Mouse (Mus musculus) adrenal gland, postnatal 10 days (tissue): ENCODE results near the gene Slc25a48. TPM values are rescaled to one million over a fixed set of nuclear protein-coding genes. Genes with fewer than 3 reads are reported as not detected.
A peak's percentile ranks its signal among the peaks of the same experiment; 100 is the strongest.

Experiments
- DNase-seq: peaks from one replicate; pipeline ENCODE4 v3.0.0; 2021; ENCODE audit warnings: mixed read lengths
- long read RNA-seq, 2 experiments: library from polyadenylated mRNA; stranded (forward); transcript quantifications; one replicate each; pipeline ENCODE4 v2.0.0; 2021
- total RNA-seq, 2 experiments: library from RNA; stranded (reverse); gene quantifications; 2 replicates each; pipeline ENCODE4 v1.2.3; 2021

The Slc25a48 gene
- total RNA-seq = 1 to 10 TPM; 4.1 to 4.5 TPM
- long read RNA-seq, experiment 1, partial matches to known transcripts = 0 of 7 reads
- long read RNA-seq, experiment 1, other reads (novel, unspliced or antisense) = 7 of 7 reads
- long read RNA-seq, experiment 2, partial matches to known transcripts = 0 of 1 reads
- long read RNA-seq, experiment 2, other reads (novel, unspliced or antisense) = 1 of 1 reads

GRCm38 (mm10) chr13:56438211-56439075 lies at the start of gene Slc25a48:
TSS of gene Slc25a48 (plus strand) at chr13:56438355.
- peak; percentile 85 for DNase-seq

DNA sequence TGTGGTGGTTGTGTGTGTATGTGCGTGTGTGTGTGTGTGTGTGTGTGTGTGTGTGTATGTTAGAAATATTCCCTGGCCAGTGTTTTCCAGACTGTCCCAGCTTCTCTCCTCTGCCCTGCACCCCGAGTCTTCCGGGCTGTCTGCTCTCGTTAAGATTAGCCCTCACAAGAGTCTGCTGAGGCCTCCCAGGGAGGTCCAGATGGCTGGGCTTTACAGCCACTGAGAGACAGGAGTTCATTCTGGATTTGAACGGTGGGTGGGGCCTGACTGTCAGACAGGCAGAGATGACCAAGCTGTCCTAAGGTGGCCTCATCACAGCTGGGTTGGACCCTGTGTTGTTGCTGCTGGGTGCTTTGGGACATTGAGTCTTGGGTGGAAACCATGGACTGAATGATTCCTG lies 40.6 kb upstream of the Slc25a48 start:
- DNase-seq = no peak

DNA sequence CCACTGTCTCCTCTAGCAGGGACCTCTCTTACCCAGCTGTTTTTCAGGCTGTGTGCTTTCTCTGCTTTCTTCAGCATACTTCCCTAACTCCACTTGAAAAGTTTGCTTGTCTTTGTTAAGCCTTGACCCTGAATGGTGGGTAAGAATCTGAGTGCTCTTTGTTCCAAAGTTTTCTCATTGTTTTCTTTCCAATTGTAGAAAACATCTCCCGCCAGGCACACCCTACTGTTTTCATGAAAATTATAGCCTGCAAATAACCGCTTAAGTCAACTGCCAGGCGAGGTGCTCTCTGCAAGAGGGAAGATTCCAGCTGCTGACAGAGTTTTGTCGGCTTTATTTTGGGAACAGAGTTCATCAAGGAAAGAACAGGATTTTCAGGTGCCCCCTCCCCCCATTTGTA lies 37.0 kb upstream of the Slc25a48 start:
- no peak for DNase-seq

- no peak for DNase-seq
These were observed 34.6 kb upstream of the Slc25a48 start for GRCm38 (mm10) chr13:56403381-56404086.

GRCm38 (mm10) chr13:56404511-56405140 lies 33.5 kb upstream of the Slc25a48 start:
- no peak for DNase-seq

DNA sequence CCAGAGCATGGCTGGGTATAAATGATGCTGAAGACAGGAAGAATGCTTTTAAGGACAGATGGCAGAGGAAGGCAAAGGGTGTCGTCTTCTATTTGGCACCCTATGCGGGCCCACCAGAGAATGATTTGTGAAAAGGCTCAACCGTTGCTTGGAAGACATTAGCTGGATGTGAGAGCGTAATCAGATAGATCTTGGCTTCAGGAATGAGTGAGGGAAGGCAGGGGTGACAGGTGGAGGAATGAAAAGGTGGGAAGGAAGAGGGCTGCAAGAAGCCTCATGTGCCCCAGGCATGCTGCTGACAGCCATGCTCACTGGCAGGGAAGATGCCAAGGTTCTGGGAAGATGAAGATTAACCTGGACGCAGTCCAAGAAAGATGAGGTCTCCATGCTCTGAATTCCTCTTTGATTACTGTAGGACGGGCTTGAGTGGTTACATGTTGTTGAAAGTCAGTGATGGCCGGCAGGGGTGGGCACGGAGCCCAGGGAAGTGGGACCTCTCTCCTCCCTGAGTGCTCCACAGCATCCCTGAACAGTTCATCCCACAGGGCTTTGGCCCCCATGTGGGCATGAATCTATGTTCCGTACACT lies 25.8 kb upstream of the Slc25a48 start:
- no peak for DNase-seq

- DNase-seq = no peak
These were observed 19.3 kb upstream of the Slc25a48 start for GRCm38 (mm10) chr13:56418685-56419483.

- DNase-seq = no peak
These were observed 18.6 kb upstream of the Slc25a48 start for GRCm38 (mm10) chr13:56419538-56419937.

- peak; percentile 81 for DNase-seq
These were observed 16.0 kb upstream of the Slc25a48 start for GRCm38 (mm10) chr13:56422072-56422723.

GRCm38 (mm10) chr13:56425931-56426330 lies 12.2 kb upstream of the Slc25a48 start:
- no peak for DNase-seq

GRCm38 (mm10) chr13:56426365-56426764 lies 11.8 kb upstream of the Slc25a48 start, which contains the start of gene Gm3045:
TSS of gene Gm3045 (plus strand) at chr13:56426594.
- no peak for DNase-seq

DNA sequence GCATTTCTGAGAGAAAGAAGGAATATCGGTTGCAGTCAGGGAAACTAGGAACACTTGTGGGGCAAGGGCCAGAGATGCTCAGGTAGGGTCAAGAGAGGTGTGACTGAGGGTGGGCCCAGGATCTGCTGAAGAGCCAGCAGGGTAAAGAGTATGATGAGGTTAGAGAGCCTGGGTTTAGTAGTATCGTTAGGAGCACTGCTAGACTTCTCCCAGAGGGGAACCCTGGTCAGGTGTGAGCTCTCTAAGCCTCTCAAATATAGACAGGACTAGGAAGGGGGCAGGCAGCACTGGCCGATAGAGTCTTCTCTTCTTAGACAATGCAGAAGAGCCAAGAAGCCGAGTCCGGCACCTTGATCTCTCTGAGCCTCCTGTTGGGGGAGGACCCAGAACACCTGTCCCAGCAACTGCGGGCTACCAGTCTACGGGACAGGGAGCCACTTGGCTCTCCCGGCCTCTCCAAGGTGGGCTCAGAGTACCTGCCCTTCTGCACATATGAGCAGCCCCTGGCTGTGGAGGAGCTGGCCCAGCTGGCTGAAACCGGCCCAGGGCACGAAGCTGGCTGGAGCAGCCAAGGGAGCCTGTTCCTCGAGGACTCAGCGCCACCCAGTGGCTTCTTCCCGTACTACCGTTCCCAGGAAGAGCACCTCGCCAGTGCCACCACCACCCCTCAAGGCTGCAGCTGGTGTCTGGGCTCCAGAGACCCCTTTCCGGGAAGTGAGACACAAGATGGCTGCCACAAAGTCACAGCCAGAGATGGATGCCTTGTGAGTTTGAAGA lies 9.2 kb upstream of the Slc25a48 start:
- peak; percentile 85 for DNase-seq

GRCm38 (mm10) chr13:56432496-56432895 lies 5.7 kb upstream of the Slc25a48 start:
- DNase-seq = no peak

- DNase-seq = peak; percentile 79
These were observed 4.7 kb upstream of the Slc25a48 start for GRCm38 (mm10) chr13:56433466-56433865.

- peak; percentile 74 for DNase-seq
These were observed 3.8 kb upstream of the Slc25a48 start for GRCm38 (mm10) chr13:56434311-56434751.

DNA sequence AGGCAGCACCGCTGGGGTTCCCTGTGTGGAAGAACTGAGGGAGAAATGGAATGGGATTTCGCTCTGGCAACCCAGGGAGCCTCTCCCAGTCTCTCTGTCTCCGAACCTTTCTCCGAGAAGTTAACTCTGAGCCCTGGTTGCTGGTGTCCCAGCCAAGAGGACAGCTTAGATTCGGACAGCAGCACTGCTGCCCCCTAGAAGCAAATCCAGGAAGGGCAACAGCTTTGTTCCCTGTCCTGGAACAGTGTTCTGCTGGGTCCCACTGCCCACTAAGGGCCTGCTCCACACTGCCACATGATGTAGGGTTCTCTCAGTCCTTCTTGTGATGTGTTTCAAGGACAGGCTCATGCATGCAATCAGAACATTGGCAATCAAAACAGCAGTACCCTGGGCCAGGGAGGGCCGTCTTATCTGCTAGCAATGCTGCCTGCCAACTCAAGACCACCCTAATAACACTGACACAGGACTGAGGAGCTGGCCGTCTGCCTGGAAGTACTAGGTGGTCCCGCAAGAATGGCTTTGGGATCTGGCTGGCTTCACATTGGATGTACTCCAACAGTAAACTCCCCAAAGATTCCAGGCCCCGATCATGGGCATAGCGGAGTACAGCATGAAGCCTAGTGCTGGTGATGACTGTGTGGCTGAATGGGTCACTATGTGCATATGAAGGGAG lies 2.4 kb upstream of the Slc25a48 start:
- DNase-seq = no peak

DNA sequence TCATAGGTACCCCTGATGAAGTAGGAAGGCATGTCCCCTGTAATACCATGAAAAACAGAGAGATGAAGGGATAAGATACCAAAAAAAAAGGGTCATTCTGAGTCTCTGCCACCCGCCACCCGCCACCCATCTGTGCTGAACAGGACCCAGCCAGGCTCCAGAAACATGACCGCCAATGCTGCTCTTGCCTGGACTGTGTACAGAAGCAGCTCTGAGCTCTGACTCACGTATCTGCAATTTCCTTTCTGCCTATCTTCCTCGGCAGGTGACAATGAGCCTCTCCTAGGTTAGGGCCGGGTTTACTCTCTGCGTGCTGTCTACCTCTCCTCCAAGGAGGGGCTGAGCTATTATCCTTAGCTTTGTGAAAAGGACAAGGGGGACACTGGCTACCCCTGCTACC lies 5.3 kb downstream of the Slc25a48 start:
- no peak for DNase-seq

DNA sequence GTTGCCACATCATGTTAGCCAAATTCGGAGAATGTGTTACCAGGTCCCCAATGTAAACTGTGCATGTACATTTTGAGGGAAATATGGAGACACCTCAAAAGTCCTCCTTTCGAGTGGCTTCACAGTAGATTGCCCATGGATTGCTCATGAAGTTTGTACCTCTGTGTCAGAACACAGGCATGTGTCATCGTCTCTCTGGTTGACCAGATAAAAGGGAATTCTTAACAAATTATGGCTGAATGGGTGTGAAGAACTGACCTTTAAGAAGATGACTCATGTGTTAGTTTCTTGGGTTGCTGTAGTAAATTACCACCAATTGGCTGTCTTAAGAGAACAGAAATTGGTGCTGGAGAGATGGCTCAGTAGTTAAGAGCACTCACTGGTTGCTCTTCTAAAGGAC lies 6.0 kb downstream of the Slc25a48 start:
- DNase-seq = no peak

GRCm38 (mm10) chr13:56444996-56445395 lies 6.8 kb downstream of the Slc25a48 start:
- no peak for DNase-seq
